Comparison of ENCODE assay signal across 8 mouse cellular contexts in genomic region chr2:93180077-93180844, GRCm38 (mm10). TPM values are rescaled to one million over a fixed set of nuclear protein-coding genes. Genes with fewer than 3 reads are reported as not detected.
DNase-seq lines count a peak whose midpoint lies in the region; ATAC-seq lines count a peak whose summit lies in the region.

No protein-coding gene starts in this region.

- peak; percentile 36 for DNase-seq in adrenal gland, postnatal 25 days
- no peak for DNase-seq in adrenal gland, adult 18-20 months (ENCODE audit: low spot score in 2 of 2)
- DNase-seq in urinary bladder, postnatal 14 days (ENCODE audit: low spot score): peak; percentile 22
- no peak for DNase-seq in urinary bladder, postnatal 10 days (ENCODE audit: low spot score)
- DNase-seq in heart, postnatal 36 days: peak; percentile 54 to 60
- peak; percentile 82 to 83 for DNase-seq in left cerebral cortex, postnatal 25 days (ENCODE audit: low spot score in 2 of 2)
- peak; percentile 66 for DNase-seq in neural tube, embryonic 11.5 days (ENCODE audit: low spot score)
- DNase-seq in spleen, postnatal 14 days (ENCODE audit: low spot score in 2 of 2): no peak

- H3K4me1 ChIP-seq in neural tube, embryonic 11.5 days (ENCODE audit: control insufficient read depth, insufficient read depth, low read length): peaks cover 40% of the 10 kb centered on the region

- no peaks in the 10 kb centered on the region for H3K36me3 ChIP-seq in neural tube, embryonic 11.5 days (ENCODE audit: control insufficient read depth, insufficient read depth, low read length)

- H3K4me2 ChIP-seq in neural tube, embryonic 11.5 days (ENCODE audit: low read depth): peak overlapping the region; percentile 64

- H3K9me3 ChIP-seq in neural tube, embryonic 11.5 days (ENCODE audit: control insufficient read depth, low read length): no peaks in the 10 kb centered on the region

- intact Hi-C loops in heart, postnatal 36 days (cut with DNase I): no loop called here
- intact Hi-C loops in left cerebral cortex, postnatal 25 days (cut with DNase I): loop anchor here (2.0 kb wide), 1 partner anchor 95 kb away; no protein-coding TSS in a partner anchor

- 3% methylated on average over 41 of the region's 41 CpGs for WGBS in neural tube, embryonic 11.5 days

- H3K27me3 ChIP-seq in neural tube, embryonic 11.5 days (ENCODE audit: control insufficient read depth, insufficient read depth, low read length): 0 out of 2 replicates have a peak, but pooled peaks cover 5% of the 10 kb centered on the region

- H3K4me3 ChIP-seq in neural tube, embryonic 11.5 days (ENCODE audit: low read depth, low read length): peak overlapping the region; percentile 22

- ATAC-seq in neural tube, embryonic 11.5 days (ENCODE audit: insufficient read depth, low FRiP score, low TSS enrichment): no peak

- peak overlapping the region; percentile 65 for H3K27ac ChIP-seq in neural tube, embryonic 11.5 days (ENCODE audit: low read depth, low read length)

- peak overlapping the region; percentile 73 for H3K9ac ChIP-seq in neural tube, embryonic 11.5 days (ENCODE audit: low read length)

RNA-seq across cellular contexts. Expression of gene Trp53i11, which starts 7.1 kb away (rescaled TPM):
- total RNA-seq in adrenal gland, postnatal 25 days (2021): 52.6 and 75.8 TPM in 2 replicates
- total RNA-seq in adrenal gland, adult 18-20 months (2021): 10 to 100 TPM; 51.6 to 83.8 TPM
- 10 to 100 TPM; 32.8 to 43.4 TPM for total RNA-seq in heart, postnatal 36 days (2021)
- total RNA-seq in left cerebral cortex, postnatal 25 days (2021): 10 to 100 TPM; 83.8 to 96.3 TPM
- 228 and 261 TPM in 2 replicates for polyA plus RNA-seq in neural tube, embryonic 11.5 days (2014; fragmentation: Nextera tagmentation; extraction: Ambion mirVana)

Comparison
In these comparisons a context has a peak if more than half of its experiments do, and no peak if none do; other contexts are left out.
1. DNase-seq: peak in adrenal gland, postnatal 25 days (single experiment), urinary bladder, postnatal 14 days (single experiment), heart, postnatal 36 days (2 of 2), left cerebral cortex, postnatal 25 days (2 of 2) and neural tube, embryonic 11.5 days (single experiment); none in adrenal gland, adult 18-20 months (0 of 2), urinary bladder, postnatal 10 days (single experiment) and spleen, postnatal 14 days (0 of 2).